Mouse (Mus musculus) forebrain, embryonic 12.5 days (tissue): ENCODE measurements around the gene Gm17416. TPM values are rescaled to one million over a fixed set of nuclear protein-coding genes. Genes with fewer than 3 reads are reported as not detected.
A peak's percentile ranks its signal among the peaks of the same experiment; 100 is the strongest.

Experiments
- ATAC-seq: fragments of 200-750 bp; cut with Nextera tagmentation; 2 replicates; pipeline ENCODE4 v1.8.0; 2017; ENCODE audit warnings: moderate TSS enrichment; ENCODE audit not compliant: low FRiP score
- H3K27ac ChIP-seq: fragments of 300-500 bp; sonication (generic); 2 replicates; pipeline ENCODE4 v1.5.1; 2016; ENCODE audit warnings: mild to moderate bottlenecking
- H3K27me3 ChIP-seq: fragments of 300-500 bp; sonication (generic); 2 replicates; pipeline ENCODE4 v1.6.1; 2016; ENCODE audit warnings: mild to moderate bottlenecking
- H3K36me3 ChIP-seq: fragments of 300-500 bp; sonication (generic); replicated peaks from 2 replicates; pipeline ENCODE4 v1.6.1; 2016; ENCODE audit warnings: mild to moderate bottlenecking
- H3K4me1 ChIP-seq: fragments of 300-500 bp; sonication (generic); 2 replicates; pipeline ENCODE4 v1.6.1; 2016
- H3K4me2 ChIP-seq: fragments of 300-500 bp; sonication (generic); 2 replicates; pipeline ENCODE4 v1.6.1; 2016; ENCODE audit warnings: mild to moderate bottlenecking, moderate library complexity
- H3K4me3 ChIP-seq: fragments of 300-500 bp; sonication (generic); replicated peaks from 2 replicates; pipeline ENCODE4 v1.5.1; 2016; ENCODE audit warnings: mild to moderate bottlenecking
- H3K9ac ChIP-seq: fragments of 300-500 bp; sonication (generic); 2 replicates; pipeline ENCODE4 v1.6.1; 2016; ENCODE audit warnings: mild to moderate bottlenecking
- H3K9me3 ChIP-seq: fragments of 300-500 bp; sonication (generic); 2 replicates; pipeline ENCODE4 v1.6.1; 2016
- WGBS: fragments of 180-500 bp; shearing (Covaris S2); methylation state at CpG from one replicate; pipeline ENCODE4 v1.1.7; 2016; 5-methylcytosine and 5-hydroxymethylcytosine counted together
- polyA plus RNA-seq: library from polyadenylated mRNA; unstranded; fragments of >200 nt; fragmentation: Nextera tagmentation; extraction: Ambion mirVana; gene quantifications from 2 replicates; pipeline ENCODE4 v1.2.1, GENCODE M21; 2016

Gene Gm17416
- not detected in 2 replicates for polyA plus RNA-seq

- H3K4me3 ChIP-seq, result no peak within 1 kb of the TSS
- ATAC-seq, result no peak
- H3K27me3 ChIP-seq, result no peaks in the 10 kb centered on the region
- no peak within 1 kb of the TSS for H3K4me2 ChIP-seq
- WGBS, result 82% methylated on average over 5 of the region's 5 CpGs
- H3K36me3 ChIP-seq, result no peaks in the 10 kb centered on the region
- no peaks in the 10 kb centered on the region for H3K9me3 ChIP-seq
- no peak within 1 kb of the TSS for H3K9ac ChIP-seq
- H3K4me1 ChIP-seq, result no peaks in the 10 kb centered on the region
- no peak within 1 kb of the TSS for H3K27ac ChIP-seq
These were observed at the start of gene Gm17416 for GRCm38 (mm10) chr2:152569038-152569437. TSS of gene Gm17416 (plus strand) at chr2:152569338.

- Histone ChIP-seq H3K27me3 (no peaks in the 10 kb centered on the region), H3K9me3 (no peaks in the 10 kb centered on the region), H3K4me1 (no peaks in the 10 kb centered on the region), H3K4me3 (no peak within 1 kb of the TSS), H3K36me3 (no peaks in the 10 kb centered on the region), H3K27ac (no peak within 1 kb of the TSS), H3K9ac (no peak within 1 kb of the TSS), H3K4me2 (no peak within 1 kb of the TSS)
- WGBS, result 58% methylated on average over 13 of the region's 13 CpGs
- no peak for ATAC-seq
These were observed 29.0 kb upstream of the Gm17416 start, which contains the start of gene Defb29 for GRCm38 (mm10) chr2:152539944-152540710. TSS of gene Defb29 (minus strand) at chr2:152540098.

GRCm38 (mm10) chr2:152541979-152542378 lies 27.2 kb upstream of the Gm17416 start:
- Histone ChIP-seq H3K27me3 (no peaks in the 10 kb centered on the region), H3K9ac (no peak overlapping the region), H3K4me2 (no peak overlapping the region), H3K4me3 (no peak overlapping the region), H3K27ac (no peak overlapping the region), H3K9me3 (no peaks in the 10 kb centered on the region), H3K4me1 (no peaks in the 10 kb centered on the region), H3K36me3 (no peaks in the 10 kb centered on the region)
- ATAC-seq, result no peak
- 88% methylated on average over 9 of the region's 9 CpGs for WGBS

- Histone ChIP-seq H3K4me1 (no peaks in the 10 kb centered on the region), H3K27ac (no peak overlapping the region), H3K9me3 (no peaks in the 10 kb centered on the region), H3K27me3 (no peaks in the 10 kb centered on the region), H3K4me2 (no peak overlapping the region), H3K9ac (no peak overlapping the region), H3K36me3 (no peaks in the 10 kb centered on the region), H3K4me3 (no peak overlapping the region)
- ATAC-seq, result no peak
- WGBS, result 73% methylated on average over 2 of the region's 2 CpGs
These were observed 26.2 kb upstream of the Gm17416 start for GRCm38 (mm10) chr2:152542897-152543296.

- 87% methylated on average over 4 of the region's 4 CpGs for WGBS
These were observed 25.7 kb upstream of the Gm17416 start for GRCm38 (mm10) chr2:152543478-152543877.

GRCm38 (mm10) chr2:152544691-152545090 lies 24.4 kb upstream of the Gm17416 start:
- Histone ChIP-seq H3K27ac (no peak overlapping the region), H3K9me3 (no peaks in the 10 kb centered on the region), H3K4me1 (no peaks in the 10 kb centered on the region), H3K9ac (no peak overlapping the region), H3K4me2 (no peak overlapping the region), H3K4me3 (no peak overlapping the region), H3K36me3 (no peaks in the 10 kb centered on the region), H3K27me3 (no peaks in the 10 kb centered on the region)
- 30% methylated on average over 4 of the region's 4 CpGs for WGBS
- ATAC-seq, result peak; percentile 27; the same call in 1 of the 2 replicates

More at GRCm38 (mm10) chr2:152543478-152543877, 25.7 kb upstream of the Gm17416 start:
- Histone ChIP-seq H3K4me3 (no peak overlapping the region), H3K27ac (no peak overlapping the region), H3K9ac (no peak overlapping the region), H3K36me3 (no peaks in the 10 kb centered on the region), H3K9me3 (no peaks in the 10 kb centered on the region), H3K4me2 (no peak overlapping the region), H3K4me1 (no peaks in the 10 kb centered on the region), H3K27me3 (no peaks in the 10 kb centered on the region)
- ATAC-seq, result no peak

- no peak overlapping the region for H3K4me2 ChIP-seq
- no peaks in the 10 kb centered on the region for H3K9me3 ChIP-seq
- H3K36me3 ChIP-seq, result no peaks in the 10 kb centered on the region
- no peak overlapping the region for H3K27ac ChIP-seq
- H3K4me3 ChIP-seq, result no peak overlapping the region
- H3K4me1 ChIP-seq, result no peaks in the 10 kb centered on the region
- WGBS, result 86% methylated on average over 5 of the region's 5 CpGs
- H3K27me3 ChIP-seq, result no peaks in the 10 kb centered on the region
- ATAC-seq, result no peak
- H3K9ac ChIP-seq, result no peak overlapping the region
These were observed 21.0 kb upstream of the Gm17416 start for GRCm38 (mm10) chr2:152548124-152548523.

GRCm38 (mm10) chr2:152553774-152554423 lies 15.2 kb upstream of the Gm17416 start:
- Histone ChIP-seq H3K9ac (no peak overlapping the region), H3K36me3 (no peaks in the 10 kb centered on the region), H3K4me1 (0 out of 2 replicates have a peak, but pooled peaks cover 5% of the 10 kb centered on the region), H3K4me3 (no peak overlapping the region), H3K27ac (no peak overlapping the region), H3K9me3 (no peaks in the 10 kb centered on the region), H3K4me2 (peak overlapping the region; percentile 17; the same call in 1 of the 2 replicates), H3K27me3 (no peaks in the 10 kb centered on the region)
- no peak for ATAC-seq
- WGBS, result 14% methylated on average over 16 of the region's 16 CpGs

- H3K9ac ChIP-seq, result no peak overlapping the region
- 0 out of 2 replicates have a peak, but pooled peaks cover 5% of the 10 kb centered on the region for H3K4me1 ChIP-seq
- no peak overlapping the region for H3K27ac ChIP-seq
- no peaks in the 10 kb centered on the region for H3K36me3 ChIP-seq
- ATAC-seq, result no peak
- H3K27me3 ChIP-seq, result no peaks in the 10 kb centered on the region
- H3K4me2 ChIP-seq, result no peak overlapping the region
- WGBS, result 93% methylated on average over 7 of the region's 7 CpGs
- no peak overlapping the region for H3K4me3 ChIP-seq
- H3K9me3 ChIP-seq, result no peaks in the 10 kb centered on the region
These were observed 12.5 kb upstream of the Gm17416 start for GRCm38 (mm10) chr2:152556655-152557054.

- Histone ChIP-seq H3K9ac (no peak overlapping the region), H3K36me3 (no peaks in the 10 kb centered on the region), H3K9me3 (no peaks in the 10 kb centered on the region), H3K27me3 (no peaks in the 10 kb centered on the region), H3K4me1 (no peaks in the 10 kb centered on the region), H3K4me3 (no peak overlapping the region), H3K27ac (no peak overlapping the region), H3K4me2 (no peak overlapping the region)
- no peak for ATAC-seq
- WGBS, result 85% methylated on average over 4 of the region's 4 CpGs
These were observed 743 bp downstream of the Gm17416 start for GRCm38 (mm10) chr2:152569881-152570280.

- H3K4me1 ChIP-seq, result no peaks in the 10 kb centered on the region
- no peak overlapping the region for H3K4me2 ChIP-seq
- no peak for ATAC-seq
- H3K9ac ChIP-seq, result no peak overlapping the region
- H3K27ac ChIP-seq, result no peak overlapping the region
- H3K27me3 ChIP-seq, result no peaks in the 10 kb centered on the region
- no peaks in the 10 kb centered on the region for H3K36me3 ChIP-seq
- WGBS, result 84% methylated on average over 6 of the region's 6 CpGs
- H3K9me3 ChIP-seq, result no peaks in the 10 kb centered on the region
- no peak overlapping the region for H3K4me3 ChIP-seq
These were observed 1.2 kb downstream of the Gm17416 start for GRCm38 (mm10) chr2:152570313-152570712.

GRCm38 (mm10) chr2:152572114-152572794 lies 3.1 kb downstream of the Gm17416 start, which contains the start of gene Defb21:
TSS of gene Defb21 (plus strand) at chr2:152572744.
- Histone ChIP-seq H3K4me2 (no peak within 1 kb of the TSS), H3K36me3 (no peaks in the 10 kb centered on the region), H3K27ac (no peak within 1 kb of the TSS), H3K4me1 (no peaks in the 10 kb centered on the region), H3K9me3 (no peaks in the 10 kb centered on the region), H3K9ac (no peak within 1 kb of the TSS), H3K4me3 (no peak within 1 kb of the TSS), H3K27me3 (no peaks in the 10 kb centered on the region)
- WGBS, result 63% methylated on average over 11 of the region's 11 CpGs
- ATAC-seq, result no peak
